Mouse (Mus musculus) liver, embryonic 14.5 days (tissue): ENCODE results near the gene Efnb2. TPM values are rescaled to one million over a fixed set of nuclear protein-coding genes. Genes with fewer than 3 reads are reported as not detected.
A peak's percentile ranks its signal among the peaks of the same experiment; 100 is the strongest.

Experiments
- ATAC-seq: fragments of 200-750 bp; cut with Nextera tagmentation; 2 replicates; pipeline ENCODE4 v1.8.0; 2017; ENCODE audit warnings: moderate number of reproducible peaks, mild to moderate bottlenecking, moderate library complexity; ENCODE audit not compliant: insufficient read depth
- DNase-seq, 3 experiments: peaks; one replicate each; pipeline ENCODE4 v3.0.0-alpha.2; 2012 to 2013; ENCODE audit warnings: low read depth in 3 of 3, low spot score in 3 of 3
- H3K27ac ChIP-seq: fragments of 300-500 bp; sonication (generic); 2 replicates; pipeline ENCODE4 v1.5.1; 2014; ENCODE audit warnings: moderate library complexity, mild to moderate bottlenecking, control low read depth, inconsistent platforms
- H3K27me3 ChIP-seq: fragments of 300-500 bp; sonication (generic); 2 replicates; pipeline ENCODE4 v1.6.1; 2014; ENCODE audit warnings: mild to moderate bottlenecking, low read length, moderate library complexity; ENCODE audit not compliant: control insufficient read depth, insufficient read depth
- H3K36me3 ChIP-seq: fragments of 300-500 bp; sonication (generic); replicated peaks from 2 replicates; pipeline ENCODE4 v1.6.1; 2014; ENCODE audit warnings: low read depth; ENCODE audit not compliant: control insufficient read depth, insufficient read depth
- H3K4me1 ChIP-seq, 2 experiments: fragments of 200-500 bp in 1 of 2; fragments of 300-500 bp in 1 of 2; sonication (generic) in 1 of 2; replicated peaks; 2 replicates each; pipeline ENCODE4 v1.6.1; 2012 to 2014; ENCODE audit warnings: antibody characterized with exemption in 1 of 2, inconsistent platforms in 1 of 2, low read length in 1 of 2; ENCODE audit not compliant: control insufficient read depth in 2 of 2, insufficient read depth in 2 of 2
- H3K4me2 ChIP-seq: fragments of 300-500 bp; sonication (generic); 2 replicates; pipeline ENCODE4 v1.6.1; 2014; ENCODE audit warnings: low read depth, mild to moderate bottlenecking, control low read depth, moderate library complexity
- H3K4me3 ChIP-seq, 2 experiments: fragments of 200-500 bp in 1 of 2; fragments of 300-500 bp in 1 of 2; sonication (generic) in 1 of 2; 2 replicates each; pipeline ENCODE4 v1.5.1; 2012 to 2014; ENCODE audit warnings: low read depth in 2 of 2, low read length in 2 of 2, mild to moderate bottlenecking in 2 of 2, control low read depth in 1 of 2, inconsistent platforms in 1 of 2, moderate library complexity in 1 of 2; ENCODE audit not compliant: insufficient read depth in 1 of 2
- H3K9ac ChIP-seq: fragments of 300-500 bp; sonication (generic); replicated peaks from 2 replicates; pipeline ENCODE4 v1.6.1; 2014; ENCODE audit warnings: mild to moderate bottlenecking, control low read depth, moderate library complexity
- H3K9me3 ChIP-seq: fragments of 300-500 bp; sonication (generic); 2 replicates; pipeline ENCODE4 v1.6.1; 2016; ENCODE audit warnings: low read length, mixed read lengths; ENCODE audit not compliant: control insufficient read depth
- CTCF ChIP-seq: IDR thresholded peaks from 2 replicates; pipeline ENCODE4 v1.5.1; 2016; ENCODE audit warnings: antibody characterized with exemption, low read depth, control low read depth
- EP300 ChIP-seq: IDR thresholded peaks from 2 replicates; pipeline ENCODE4 v1.6.1; 2016; ENCODE audit warnings: antibody characterized with exemption, low read depth
- WGBS: fragments of 180-500 bp; shearing (Covaris S2); extraction: QIAGEN DNeasy Blood & Tissue Kit; methylation state at CpG from one replicate; pipeline ENCODE4 v1.1.7; 2014; ENCODE audit not compliant: insufficient replicate concordance; 5-methylcytosine and 5-hydroxymethylcytosine counted together
- microRNA-seq: library from miRNA; unstranded; fragments of <30 nt; microRNA quantifications from one replicate; pipeline ENCODE4, GENCODE M21; 2016
- polyA plus RNA-seq, 2 experiments: library from polyadenylated mRNA; depleted of rRNA in 1 of 2; stranded (reverse) in 1 of 2; unstranded in 1 of 2; fragments of >200 nt; fragmentation: Nextera tagmentation in 1 of 2; extraction: Ambion mirVana in 1 of 2; gene quantifications; 2 replicates each; pipeline versions ENCODE4 v1.2.1 to v1.2.3; 2012 to 2014

Gene Efnb2
- polyA plus RNA-seq, 2 experiments, result 0.79 to 0.85 TPM

GRCm38 (mm10) chr8:8569280-8569679 lies 91.8 kb downstream of the Efnb2 start:
- Histone ChIP-seq H3K9ac (no peak overlapping the region), H3K4me1 (no peaks in the 10 kb centered on the region), H3K4me2 (no peak overlapping the region), H3K36me3 (no peaks in the 10 kb centered on the region), H3K27me3 (no peaks in the 10 kb centered on the region), H3K4me3 (no peak overlapping the region), H3K9me3 (no peaks in the 10 kb centered on the region), H3K27ac (no peak overlapping the region)
- 76% methylated on average over 10 of the region's 10 CpGs for WGBS
- no peak for ATAC-seq
- DNase-seq, result no peak
- TF ChIP-seq CTCF, result no peak
- no peak for TF ChIP-seq EP300

- Histone ChIP-seq H3K9ac (no peak overlapping the region), H3K36me3 (no peaks in the 10 kb centered on the region), H3K4me3 (no peak overlapping the region), H3K4me2 (no peak overlapping the region), H3K4me1 (no peaks in the 10 kb centered on the region), H3K27me3 (no peaks in the 10 kb centered on the region), H3K9me3 (no peaks in the 10 kb centered on the region), H3K27ac (no peak overlapping the region)
- ATAC-seq (no peak), DNase-seq (no peak)
- WGBS, result 67% methylated on average over 9 of the region's 9 CpGs
- TF ChIP-seq CTCF (no peak), EP300 (no peak)
These were observed 92.7 kb downstream of the Efnb2 start for GRCm38 (mm10) chr8:8568215-8568773.

Small RNAs within 50 kb of the gene (microRNA-seq; reads per million reads assigned to microRNA genes)
- 7.2 reads per million, percentile 14 among the genes with 10 or more reads in this experiment for gene Mir7654

Other genes starting within 250 kb of the Efnb2 start
- gene Arglu1, start 29.3 kb upstream of the Efnb2 start, polyA plus RNA-seq (2012; rRNA removed), result 26.8 and 31.5 TPM in 2 replicates
- gene Arglu1, start 29.3 kb upstream of the Efnb2 start, polyA plus RNA-seq (2014; fragmentation: Nextera tagmentation; extraction: Ambion mirVana), result 37.1 and 37.5 TPM in 2 replicates